Mouse (Mus musculus): ENCODE results near the gene Zdhhc19. TPM values are rescaled to one million over a fixed set of nuclear protein-coding genes. Genes with fewer than 3 reads are reported as not detected.
A peak's percentile ranks its signal among the peaks of the same experiment; 100 is the strongest.

Gene Zdhhc19
- polyA plus RNA-seq, 1 experiment, result 0.30 TPM

GRCm38 (mm10) chr16:32608712-32609400, 112.8 kb downstream of the Zdhhc19 start, which contains the start of gene Tfrc:
Gene Tfrc, plus strand, starts transcription at chr16:32608920.
- DNase-seq (ENCODE audit: low read depth), result peak; percentile 77

GRCm38 (mm10) chr16:32609401-32609779, 113.3 kb downstream of the Zdhhc19 start:
- no peak for DNase-seq (ENCODE audit: low read depth)

GRCm38 (mm10) chr16:32610460-32611255, 114.6 kb downstream of the Zdhhc19 start:
- no peak for DNase-seq (ENCODE audit: low read depth)

Other genes with a start within 250 kb of the Zdhhc19 start
- gene Fbxo45, start 249.1 kb upstream of the Zdhhc19 start, polyA plus RNA-seq (2012; rRNA removed), result 6.8 and 8.6 TPM in 2 replicates
- gene Wdr53, start 249.0 kb upstream of the Zdhhc19 start, polyA plus RNA-seq (2012; rRNA removed), result 9.1 and 9.5 TPM in 2 replicates
- not detected in 2 replicates for gene Smco1, start 224.8 kb upstream of the Zdhhc19 start, polyA plus RNA-seq (2012; rRNA removed)
- gene Rnf168, start 218.8 kb upstream of the Zdhhc19 start, polyA plus RNA-seq (2012; rRNA removed), result 7.6 and 12.0 TPM in 2 replicates
- gene Ubxn7, start 164.0 kb upstream of the Zdhhc19 start, polyA plus RNA-seq (2012; rRNA removed), result 10.9 and 22.6 TPM in 2 replicates
- gene Tm4sf19, start 95.8 kb upstream of the Zdhhc19 start, polyA plus RNA-seq (2012; rRNA removed), result 0.27 and 0.60 TPM in 2 replicates
- 9.8 and 10.8 TPM in 2 replicates for gene Tctex1d2, start 76.6 kb upstream of the Zdhhc19 start, polyA plus RNA-seq (2012; rRNA removed)
- gene Pcyt1a, start 65.3 kb upstream of the Zdhhc19 start, polyA plus RNA-seq (2012; rRNA removed), result 27.9 and 33.0 TPM in 2 replicates
- gene Slc51a, start 8.4 kb upstream of the Zdhhc19 start, polyA plus RNA-seq (2012; rRNA removed), result 0.04 TPM in 1 of 2 replicates, not detected in the other
- 10.3 and 11.3 TPM in 2 replicates for gene Tfrc, start 112.7 kb downstream of the Zdhhc19 start, polyA plus RNA-seq (2012; rRNA removed)
- 93.2 and 108 TPM in 2 replicates for gene Tnk2, start 147.6 kb downstream of the Zdhhc19 start, polyA plus RNA-seq (2012; rRNA removed)
- gene Muc4, start 239.6 kb downstream of the Zdhhc19 start, polyA plus RNA-seq (2012; rRNA removed), result 1.4 and 1.8 TPM in 2 replicates

All from gonadal fat pad, adult 2 months (tissue).